Mouse (Mus musculus) forebrain, embryonic 15.5 days (tissue): ENCODE measurements at regions not wholly inside any gene's neighbourhood (a gene's known extent, or its start where the extent isn't known, plus 50 kb on each side); places are given as distances from the start of the nearest gene placed in this dataset.

Experiments used
- ATAC-seq: fragments of 200-750 bp; cut with Nextera tagmentation; replicated peaks from 2 replicates; pipeline ENCODE4 v1.8.0; 2017; ENCODE audit warnings: mild to moderate bottlenecking, moderate TSS enrichment, moderate library complexity
- H3K27ac ChIP-seq: fragments of 300-500 bp; sonication (generic); replicated peaks from 2 replicates; pipeline ENCODE4 v1.5.1; 2015; ENCODE audit warnings: mild to moderate bottlenecking, inconsistent platforms
- H3K27me3 ChIP-seq: fragments of 300-500 bp; sonication (generic); 2 replicates; pipeline ENCODE4 v1.6.1; 2015; ENCODE audit warnings: inconsistent platforms
- H3K36me3 ChIP-seq: fragments of 300-500 bp; sonication (generic); 2 replicates; pipeline ENCODE4 v1.6.1; 2015; ENCODE audit warnings: mild to moderate bottlenecking, inconsistent platforms
- H3K4me1 ChIP-seq: fragments of 300-500 bp; sonication (generic); 2 replicates; pipeline ENCODE4 v1.6.1; 2015; ENCODE audit warnings: inconsistent platforms
- H3K4me2 ChIP-seq: fragments of 300-500 bp; sonication (generic); replicated peaks from 2 replicates; pipeline ENCODE4 v1.6.1; 2015; ENCODE audit warnings: mild to moderate bottlenecking, inconsistent platforms
- H3K4me3 ChIP-seq: fragments of 300-500 bp; sonication (generic); 2 replicates; pipeline ENCODE4 v1.5.1; 2015; ENCODE audit warnings: mild to moderate bottlenecking, inconsistent platforms
- H3K9ac ChIP-seq: fragments of 300-500 bp; sonication (generic); replicated peaks from 2 replicates; pipeline ENCODE4 v1.6.1; 2015; ENCODE audit warnings: mild to moderate bottlenecking, inconsistent platforms
- H3K9me3 ChIP-seq: fragments of 300-500 bp; sonication (generic); 2 replicates; pipeline ENCODE4 v1.6.1; 2016; ENCODE audit warnings: inconsistent platforms
- WGBS: fragments of 180-500 bp; shearing (Covaris S2); methylation state at CpG from one replicate; pipeline ENCODE4 v1.1.7; 2015; ENCODE audit warnings: mixed read lengths; 5-methylcytosine and 5-hydroxymethylcytosine counted together

GRCm38 (mm10) chr13:43976676-43977075, 192.1 kb downstream of the Cd83 start:
- Histone ChIP-seq H3K27me3 (no peaks in the 10 kb centered on the region), H3K27ac (no peak overlapping the region), H3K4me3 (no peak overlapping the region), H3K9me3 (no peaks in the 10 kb centered on the region), H3K4me1 (no peaks in the 10 kb centered on the region), H3K4me2 (no peak overlapping the region), H3K9ac (no peak overlapping the region), H3K36me3 (no peaks in the 10 kb centered on the region)
- WGBS, result 30% methylated on average over 7 of the region's 7 CpGs
- no peak for ATAC-seq

- ATAC-seq, result no peak
- H3K36me3 ChIP-seq, result no peaks in the 10 kb centered on the region
- no peaks in the 10 kb centered on the region for H3K9me3 ChIP-seq
- peaks cover 17% of the 10 kb centered on the region for H3K4me1 ChIP-seq
- no peak overlapping the region for H3K27ac ChIP-seq
- no peak overlapping the region for H3K4me2 ChIP-seq
- 14% methylated on average over 6 of the region's 6 CpGs for WGBS
- H3K4me3 ChIP-seq, result no peak overlapping the region
- no peaks in the 10 kb centered on the region for H3K27me3 ChIP-seq
- H3K9ac ChIP-seq, result no peak overlapping the region
These were observed 202.8 kb downstream of the Cd83 start for GRCm38 (mm10) chr13:43987338-43987737.

- H3K36me3 ChIP-seq, result no peaks in the 10 kb centered on the region
- H3K4me2 ChIP-seq, result no peak overlapping the region
- H3K9ac ChIP-seq, result no peak overlapping the region
- no peaks in the 10 kb centered on the region for H3K27me3 ChIP-seq
- peaks cover 17% of the 10 kb centered on the region for H3K4me1 ChIP-seq
- no peaks in the 10 kb centered on the region for H3K9me3 ChIP-seq
- H3K27ac ChIP-seq, result no peak overlapping the region
- no peak overlapping the region for H3K4me3 ChIP-seq
- WGBS, result 97% methylated on average over 4 of the region's 4 CpGs
- no peak for ATAC-seq
These were observed 203.8 kb downstream of the Cd83 start for GRCm38 (mm10) chr13:43988421-43988820.

GRCm38 (mm10) chr13:43990281-43991101, 205.9 kb downstream of the Cd83 start:
- Histone ChIP-seq H3K9me3 (no peaks in the 10 kb centered on the region), H3K27me3 (no peaks in the 10 kb centered on the region), H3K4me3 (no peak overlapping the region), H3K36me3 (no peaks in the 10 kb centered on the region), H3K9ac (no peak overlapping the region), H3K4me1 (peaks cover 17% of the 10 kb centered on the region), H3K4me2 (peak overlapping the region; percentile 31), H3K27ac (peak overlapping the region; percentile 59)
- WGBS, result 44% methylated on average over 16 of the region's 16 CpGs
- peak; percentile 83 for ATAC-seq

GRCm38 (mm10) chr13:43991774-43992173, 207.2 kb downstream of the Cd83 start:
- H3K27ac ChIP-seq, result no peak overlapping the region
- no peaks in the 10 kb centered on the region for H3K9me3 ChIP-seq
- peaks cover 17% of the 10 kb centered on the region for H3K4me1 ChIP-seq
- no peaks in the 10 kb centered on the region for H3K27me3 ChIP-seq
- no peak overlapping the region for H3K9ac ChIP-seq
- H3K36me3 ChIP-seq, result no peaks in the 10 kb centered on the region
- WGBS, result 16% methylated on average over 5 of the region's 5 CpGs
- no peak overlapping the region for H3K4me3 ChIP-seq
- no peak overlapping the region for H3K4me2 ChIP-seq
- ATAC-seq, result no peak

- H3K4me2 ChIP-seq, result no peak overlapping the region
- H3K9ac ChIP-seq, result no peak overlapping the region
- H3K27me3 ChIP-seq, result no peaks in the 10 kb centered on the region
- H3K4me1 ChIP-seq, result peaks cover 17% of the 10 kb centered on the region
- no peaks in the 10 kb centered on the region for H3K36me3 ChIP-seq
- ATAC-seq, result no peak
- no peak overlapping the region for H3K4me3 ChIP-seq
- H3K9me3 ChIP-seq, result no peaks in the 10 kb centered on the region
- H3K27ac ChIP-seq, result no peak overlapping the region
These were observed 208.4 kb downstream of the Cd83 start for GRCm38 (mm10) chr13:43992968-43993367.

- H3K4me2 ChIP-seq, result no peak overlapping the region
- H3K27ac ChIP-seq, result no peak overlapping the region
- ATAC-seq, result no peak
- H3K9ac ChIP-seq, result no peak overlapping the region
- no peaks in the 10 kb centered on the region for H3K27me3 ChIP-seq
- 52% methylated on average over 4 of the region's 4 CpGs for WGBS
- H3K4me1 ChIP-seq, result peaks cover 17% of the 10 kb centered on the region
- H3K4me3 ChIP-seq, result no peak overlapping the region
- H3K9me3 ChIP-seq, result no peaks in the 10 kb centered on the region
- no peaks in the 10 kb centered on the region for H3K36me3 ChIP-seq
These were observed 209.8 kb downstream of the Cd83 start for GRCm38 (mm10) chr13:43994361-43994760.

GRCm38 (mm10) chr13:43995623-43996022, 211.0 kb downstream of the Cd83 start:
- no peaks in the 10 kb centered on the region for H3K27me3 ChIP-seq
- H3K27ac ChIP-seq, result no peak overlapping the region
- no peaks in the 10 kb centered on the region for H3K36me3 ChIP-seq
- H3K4me3 ChIP-seq, result no peak overlapping the region
- H3K9me3 ChIP-seq, result no peaks in the 10 kb centered on the region
- ATAC-seq, result no peak
- 88% methylated on average over 3 of the region's 3 CpGs for WGBS
- peaks cover 14% of the 10 kb centered on the region for H3K4me1 ChIP-seq
- H3K4me2 ChIP-seq, result no peak overlapping the region
- no peak overlapping the region for H3K9ac ChIP-seq

- Histone ChIP-seq H3K27ac (peak overlapping the region; percentile 60), H3K4me1 (peaks cover 16% of the 10 kb centered on the region), H3K4me3 (no peak overlapping the region), H3K27me3 (no peaks in the 10 kb centered on the region), H3K9me3 (no peaks in the 10 kb centered on the region), H3K4me2 (no peak overlapping the region), H3K9ac (no peak overlapping the region), H3K36me3 (no peaks in the 10 kb centered on the region)
- WGBS, result 26% methylated on average over 12 of the region's 12 CpGs
- ATAC-seq, result peak; percentile 71
These were observed 217.4 kb downstream of the Cd83 start for GRCm38 (mm10) chr13:44001861-44002545.

- ATAC-seq, result no peak
- 87% methylated on average over 2 of the region's 2 CpGs for WGBS
- H3K27me3 ChIP-seq, result no peaks in the 10 kb centered on the region
- no peaks in the 10 kb centered on the region for H3K36me3 ChIP-seq
- H3K9me3 ChIP-seq, result no peaks in the 10 kb centered on the region
- 0 out of 2 replicates have a peak, but pooled peaks cover 4% of the 10 kb centered on the region for H3K4me1 ChIP-seq
- no peak overlapping the region for H3K4me3 ChIP-seq
- H3K4me2 ChIP-seq, result no peak overlapping the region
- no peak overlapping the region for H3K27ac ChIP-seq
- no peak overlapping the region for H3K9ac ChIP-seq
These were observed 228.3 kb downstream of the Cd83 start for GRCm38 (mm10) chr13:44012868-44013267.

- H3K36me3 ChIP-seq, result no peaks in the 10 kb centered on the region
- no peaks in the 10 kb centered on the region for H3K9me3 ChIP-seq
- 0 out of 2 replicates have a peak, but pooled peaks cover 5% of the 10 kb centered on the region for H3K27me3 ChIP-seq
- H3K27ac ChIP-seq, result no peak overlapping the region
- ATAC-seq, result no peak
- peaks cover 27% of the 10 kb centered on the region for H3K4me1 ChIP-seq
- WGBS, result under 1% methylated on average over 8 of the region's 8 CpGs
- 0 out of 2 replicates have a peak overlapping the region, but pooled peaks have one; percentile 5 for H3K4me2 ChIP-seq
- H3K4me3 ChIP-seq, result no peak overlapping the region
- no peak overlapping the region for H3K9ac ChIP-seq
These were observed 234.1 kb downstream of the Cd83 start for GRCm38 (mm10) chr13:44018489-44019303.

- no peaks in the 10 kb centered on the region for H3K36me3 ChIP-seq
- H3K27ac ChIP-seq, result no peak overlapping the region
- peaks cover 27% of the 10 kb centered on the region for H3K4me1 ChIP-seq
- no peaks in the 10 kb centered on the region for H3K9me3 ChIP-seq
- H3K27me3 ChIP-seq, result 0 out of 2 replicates have a peak, but pooled peaks cover 5% of the 10 kb centered on the region
- no peak for ATAC-seq
- H3K4me2 ChIP-seq, result no peak overlapping the region
- H3K9ac ChIP-seq, result no peak overlapping the region
- H3K4me3 ChIP-seq, result no peak overlapping the region
These were observed 234.7 kb downstream of the Cd83 start for GRCm38 (mm10) chr13:44019304-44019583.
